Mouse (Mus musculus): ENCODE data around the gene Glo1.

- no peak for TF ChIP-seq POLR2A (IDR thresholded peaks at IDR 0.05; ENCODE audit: insufficient read length, low read depth)
- no peak for TF ChIP-seq POLR2AphosphoS2 (IDR thresholded peaks at IDR 0.05; ENCODE audit: insufficient read length, low read depth)
- TF ChIP-seq MAX (IDR thresholded peaks at IDR 0.05; ENCODE audit: low read depth) = no peak
Measured at GRCm38 (mm10) chr17:30607909-30608495, 18.7 kb downstream of the Glo1 start.

Measured in myocyte (in vitro differentiated cells).